Mouse (Mus musculus): ENCODE results near the gene Gm28308.

- no peak for TF ChIP-seq POLR2A (IDR thresholded peaks at IDR 0.05; ENCODE audit: borderline replicate concordance, insufficient read depth, low read length)
- TF ChIP-seq CTCF (IDR thresholded peaks at IDR 0.05; ENCODE audit: borderline replicate concordance, insufficient read depth, low read depth, low read length), result no peak
These were observed 97.2 kb downstream of the Gm28308 start for GRCm38 (mm10) chr6:52115899-52116298.

Data from cerebellum, adult 2 months (tissue).